Mouse (Mus musculus) layer of hippocampus, adult 6 months (tissue): ENCODE results near the gene Fabp6. TPM values are rescaled to one million over a fixed set of nuclear protein-coding genes. Genes with fewer than 3 reads are reported as not detected.

Experiments
- long read RNA-seq, 2 experiments: library from polyadenylated mRNA; unstranded; transcript quantifications; one replicate each; pipeline ENCODE4 v2.0.0; 2019 to 2020
- polyA plus RNA-seq: library from polyadenylated mRNA; unstranded; fragments of <200 nt; fragmentation: Nextera tagmentation; gene quantifications from 2 replicates; pipeline ENCODE4 v1.2.3, GENCODE M21; 2021

The Fabp6 gene
- 0.38 TPM in 1 of 2 replicates, not detected in the other for polyA plus RNA-seq
- long read RNA-seq, experiment 1: 0 reads
- long read RNA-seq, experiment 2: 0 reads

GRCm38 (mm10) chr11:43601440-43601839 is at the start of gene Fabp6:
Gene Fabp6 (minus strand): TSS chr11:43601540.

GRCm38 (mm10) chr11:43586324-43587090 is 14.8 kb downstream of the Fabp6 start, which contains the start of gene 4933415A04Rik:
Gene 4933415A04Rik (plus strand): TSS chr11:43587040.

Other genes with a start within 250 kb of the Fabp6 start
- gene Pttg1, start 175.3 kb downstream of the Fabp6 start, polyA plus RNA-seq: 232 and 284 TPM in 2 replicates
- gene Slu7, start 167.8 kb downstream of the Fabp6 start, polyA plus RNA-seq: 49.9 and 51.6 TPM in 2 replicates
- gene C1qtnf2, start 127.3 kb downstream of the Fabp6 start, polyA plus RNA-seq: 2.2 and 2.5 TPM in 2 replicates
- 1.4 and 2.4 TPM in 2 replicates for gene Ccnjl, start 72.8 kb downstream of the Fabp6 start, polyA plus RNA-seq
- 1.7 and 2.2 TPM in 2 replicates for gene 4933415A04Rik, start 14.5 kb downstream of the Fabp6 start, polyA plus RNA-seq
- gene Pwwp2a, start 80.5 kb upstream of the Fabp6 start, polyA plus RNA-seq: 5.2 and 5.4 TPM in 2 replicates
- 90.1 and 105 TPM in 2 replicates for gene Ttc1, start 146.5 kb upstream of the Fabp6 start, polyA plus RNA-seq